Mouse (Mus musculus): ENCODE data around the gene Armh2. TPM values are rescaled to one million over a fixed set of nuclear protein-coding genes. Genes with fewer than 3 reads are reported as not detected.

Gene Armh2
- polyA plus RNA-seq, 1 experiment from 2014 or later = not detected

DNA sequence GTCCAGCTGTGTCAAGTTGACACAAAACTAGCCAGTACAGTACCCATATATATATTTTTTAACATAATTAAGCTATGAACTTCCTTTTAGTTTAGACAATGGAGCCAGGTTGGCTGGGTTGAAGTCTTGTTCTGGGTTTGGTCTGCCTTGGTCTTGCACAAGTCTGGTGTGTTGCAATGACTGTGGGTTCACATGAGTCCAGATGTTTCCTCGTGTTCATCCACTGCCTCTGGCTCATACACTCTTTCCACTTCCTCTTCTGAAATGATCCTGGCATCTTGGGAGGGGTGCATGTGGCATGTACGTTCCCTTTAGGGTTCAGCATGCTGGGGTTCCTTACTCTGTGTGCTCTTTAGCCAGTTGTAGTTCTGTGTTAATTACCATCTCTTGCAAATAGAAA is 50.3 kb downstream of the Armh2 start:
- ATAC-seq (ENCODE audit: low read depth) = no peak
- H3K4me3 ChIP-seq = no peak overlapping the region
- no peak overlapping the region for H3K9ac ChIP-seq
- H3K4me2 ChIP-seq = no peak overlapping the region
- H3K9me3 ChIP-seq = no peaks in the 10 kb centered on the region
- no peaks in the 10 kb centered on the region for H3K4me1 ChIP-seq (replicated peaks)
- H3K36me3 ChIP-seq = no peaks in the 10 kb centered on the region
- H3K27me3 ChIP-seq = no peaks in the 10 kb centered on the region
- no peak overlapping the region for H3K27ac ChIP-seq (replicated peaks)
- WGBS = 76% methylated on average over 2 of the region's 2 CpGs

DNA sequence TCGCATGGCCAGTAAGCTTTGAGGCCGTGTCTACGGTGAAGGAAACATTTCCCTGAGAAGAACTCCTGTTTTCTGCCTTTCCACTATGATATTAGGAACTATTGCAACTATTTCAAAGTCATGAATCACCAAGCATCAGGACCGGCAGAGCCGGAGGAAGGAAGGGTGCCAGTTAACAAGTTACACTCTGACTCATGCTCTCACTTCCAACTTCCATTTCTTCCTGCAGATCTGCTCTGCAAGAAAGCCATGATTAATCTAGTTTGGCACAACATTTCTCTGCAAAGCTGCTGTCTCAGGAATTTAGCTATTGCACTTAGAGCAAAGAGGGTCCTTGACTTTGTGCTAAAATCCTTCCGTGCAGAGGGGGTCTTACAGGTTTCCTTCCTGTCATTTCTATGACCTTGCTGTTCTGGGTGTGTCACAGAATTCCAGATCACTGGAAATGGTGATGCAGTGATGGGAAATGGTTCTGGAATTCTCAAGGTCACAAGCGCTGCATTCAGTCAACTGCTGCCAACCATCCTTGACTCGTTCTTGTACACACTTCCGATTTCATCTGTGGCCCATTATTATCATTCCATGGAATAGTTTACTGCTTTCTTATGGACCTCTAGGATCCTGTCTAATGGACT is 51.5 kb downstream of the Armh2 start:
- Histone ChIP-seq H3K27me3 (no peaks in the 10 kb centered on the region), H3K4me3 (no peak overlapping the region), H3K9ac (no peak overlapping the region), H3K4me2 (no peak overlapping the region), H3K4me1 (replicated peaks) (no peaks in the 10 kb centered on the region), H3K36me3 (no peaks in the 10 kb centered on the region), H3K9me3 (no peaks in the 10 kb centered on the region), H3K27ac (replicated peaks) (no peak overlapping the region)
- no peak for ATAC-seq (ENCODE audit: low read depth)
- WGBS = 90% methylated on average over 9 of the region's 9 CpGs

Other genes starting within 250 kb of the Armh2 start
- 20.7 and 21.7 TPM in 2 replicates for gene Ripor2, start 159.0 kb upstream of the Armh2 start, polyA plus RNA-seq (2015; fragmentation: Nextera tagmentation; extraction: Ambion mirVana)
- 26.3 and 26.7 TPM in 2 replicates for gene Gmnn, start 20.7 kb downstream of the Armh2 start, polyA plus RNA-seq (2015; fragmentation: Nextera tagmentation; extraction: Ambion mirVana)
- 20.7 and 21.4 TPM in 2 replicates for gene BC005537, start 60.4 kb downstream of the Armh2 start, polyA plus RNA-seq (2015; fragmentation: Nextera tagmentation; extraction: Ambion mirVana)
- 49.3 and 50.1 TPM in 2 replicates for gene Acot13, start 90.3 kb downstream of the Armh2 start, polyA plus RNA-seq (2015; fragmentation: Nextera tagmentation; extraction: Ambion mirVana)
- 40.1 and 45.2 TPM in 2 replicates for gene Tdp2, start 90.4 kb downstream of the Armh2 start, polyA plus RNA-seq (2015; fragmentation: Nextera tagmentation; extraction: Ambion mirVana)
- gene D130043K22Rik, start 103.9 kb downstream of the Armh2 start, polyA plus RNA-seq (2015; fragmentation: Nextera tagmentation; extraction: Ambion mirVana) = 4.4 and 5.4 TPM in 2 replicates
- gene Aldh5a1, start 196.4 kb downstream of the Armh2 start, polyA plus RNA-seq (2015; fragmentation: Nextera tagmentation; extraction: Ambion mirVana) = 8.5 and 8.9 TPM in 2 replicates
- 1.9 and 2.1 TPM in 2 replicates for gene Gpld1, start 201.9 kb downstream of the Armh2 start, polyA plus RNA-seq (2015; fragmentation: Nextera tagmentation; extraction: Ambion mirVana)

Measured in neural tube, embryonic 13.5 days (tissue).